Mouse (Mus musculus) limb, embryonic 13.5 days (tissue): ENCODE results near the gene Gm28778. TPM values are rescaled to one million over a fixed set of nuclear protein-coding genes. Genes with fewer than 3 reads are reported as not detected.
"Not testable (repeated sequence)": the region's sequence is repeated elsewhere in the genome, so short reads cannot be mapped to it uniquely, and the experiment has no call there.

Experiments used
- ATAC-seq: fragments of 200-750 bp; cut with Nextera tagmentation; 2 replicates; pipeline ENCODE4 v1.8.0; 2017; ENCODE audit warnings: low read depth, moderate number of reproducible peaks, moderate TSS enrichment; ENCODE audit not compliant: low FRiP score
- H3K27ac ChIP-seq: fragments of 300-500 bp; sonication (generic); 2 replicates; pipeline ENCODE4 v1.5.1; 2015; ENCODE audit warnings: inconsistent platforms, mild to moderate bottlenecking, moderate library complexity
- H3K27me3 ChIP-seq: fragments of 300-500 bp; sonication (generic); 2 replicates; pipeline ENCODE4 v1.6.1; 2015; ENCODE audit warnings: mild to moderate bottlenecking, inconsistent platforms
- H3K36me3 ChIP-seq: fragments of 300-500 bp; sonication (generic); 2 replicates; pipeline ENCODE4 v1.6.1; 2015; ENCODE audit warnings: inconsistent platforms, mild to moderate bottlenecking, moderate library complexity
- H3K4me1 ChIP-seq: fragments of 300-500 bp; sonication (generic); 2 replicates; pipeline ENCODE4 v1.6.1; 2015; ENCODE audit warnings: inconsistent platforms
- H3K4me2 ChIP-seq: fragments of 300-500 bp; sonication (generic); replicated peaks from 2 replicates; pipeline ENCODE4 v1.6.1; 2015; ENCODE audit warnings: inconsistent platforms, mild to moderate bottlenecking, moderate library complexity
- H3K4me3 ChIP-seq: fragments of 300-500 bp; sonication (generic); 2 replicates; pipeline ENCODE4 v1.5.1; 2015; ENCODE audit warnings: moderate library complexity, mild to moderate bottlenecking, inconsistent platforms
- H3K9ac ChIP-seq: fragments of 300-500 bp; sonication (generic); 2 replicates; pipeline ENCODE4 v1.6.1; 2015; ENCODE audit warnings: mild to moderate bottlenecking, inconsistent platforms
- H3K9me3 ChIP-seq: fragments of 300-500 bp; sonication (generic); 2 replicates; pipeline ENCODE4 v1.6.1; 2016; ENCODE audit warnings: inconsistent platforms
- WGBS: fragments of 180-500 bp; shearing (Covaris S2); methylation state at CpG from one replicate; pipeline ENCODE4 v1.1.7; 2015; 5-methylcytosine and 5-hydroxymethylcytosine counted together
- polyA plus RNA-seq: library from polyadenylated mRNA; unstranded; fragments of >200 nt; fragmentation: Nextera tagmentation; extraction: Ambion mirVana; gene quantifications from 2 replicates; pipeline ENCODE4 v1.2.1, GENCODE M21; 2015

The Gm28778 gene
- polyA plus RNA-seq: not detected in 2 replicates

GRCm38 (mm10) chr1:53296581-53297383 lies at the start of gene Gm28778, which contains the start of the genes Pms1 and Ormdl1:
Gene Gm28778, plus strand, starts transcription at chr1:53297111.
Gene Pms1, minus strand, starts transcription at chr1:53297018.
Gene Ormdl1, plus strand, starts transcription at chr1:53297095.
- Histone ChIP-seq H3K9me3 (no peaks in the 10 kb centered on the region), H3K4me1 (peaks cover 13% of the 10 kb centered on the region), H3K9ac (peak within 1 kb of the TSS; percentile 91), H3K36me3 (peaks cover 11% of the 10 kb centered on the region), H3K4me2 (peak within 1 kb of the TSS; percentile 65), H3K27me3 (no peaks in the 10 kb centered on the region), H3K4me3 (peak within 1 kb of the TSS; percentile 78), H3K27ac (peak within 1 kb of the TSS; percentile 86)
- peak; percentile 100 for ATAC-seq
- WGBS: under 1% methylated on average over 66 of the region's 66 CpGs

DNA sequence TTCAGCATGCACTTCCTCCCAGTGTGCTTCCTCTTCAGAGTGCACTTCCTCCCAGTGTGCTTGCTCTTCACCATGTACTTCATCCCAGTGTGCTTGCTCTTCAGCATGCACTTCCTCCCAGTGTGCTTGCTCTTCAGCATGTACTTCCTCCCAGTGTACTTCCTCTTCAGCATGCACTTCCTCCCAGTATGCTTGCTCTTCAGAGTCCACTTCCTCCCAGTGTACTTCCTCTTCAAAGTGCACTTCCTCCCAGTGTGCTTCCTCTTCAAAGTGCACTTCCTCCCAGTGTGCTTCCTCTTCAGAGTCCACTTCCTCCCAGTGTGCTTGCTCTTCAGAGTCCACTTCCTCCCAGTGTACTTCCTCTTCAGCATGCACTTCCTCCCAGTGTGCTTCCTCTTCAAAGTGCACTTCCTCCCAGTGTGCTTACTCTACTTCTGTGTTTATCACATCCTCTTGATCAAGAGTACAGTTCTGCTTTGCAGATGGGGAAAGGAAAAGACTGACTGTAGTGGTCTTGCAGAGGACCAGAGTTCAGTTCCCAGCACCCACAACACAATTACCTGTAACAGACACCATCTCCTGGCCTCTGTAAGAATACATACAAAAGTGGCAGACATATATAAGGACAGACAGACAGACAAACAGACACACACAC lies 31.8 kb upstream of the Gm28778 start:
- not testable (repeated sequence) for H3K4me3 ChIP-seq, H3K9ac ChIP-seq, ATAC-seq, H3K4me1 ChIP-seq, H3K27me3 ChIP-seq, H3K9me3 ChIP-seq, H3K4me2 ChIP-seq, H3K27ac ChIP-seq
- H3K36me3 ChIP-seq: peaks cover 13% of the 10 kb centered on the region

- no peaks in the 10 kb centered on the region for H3K4me1 ChIP-seq
- H3K4me2 ChIP-seq: no peak overlapping the region
- no peak overlapping the region for H3K4me3 ChIP-seq
- H3K27me3 ChIP-seq: no peaks in the 10 kb centered on the region
- H3K9me3 ChIP-seq: peaks cover 4% of the 10 kb centered on the region; the same call in 1 of the 2 replicates
- WGBS: 86% methylated on average over 3 of the region's 3 CpGs
- H3K27ac ChIP-seq: no peak overlapping the region
- H3K9ac ChIP-seq: no peak overlapping the region
- no peak for ATAC-seq
- H3K36me3 ChIP-seq: peaks cover 9% of the 10 kb centered on the region
Observed at GRCm38 (mm10) chr1:53269901-53270300, 27.0 kb upstream of the Gm28778 start.

DNA sequence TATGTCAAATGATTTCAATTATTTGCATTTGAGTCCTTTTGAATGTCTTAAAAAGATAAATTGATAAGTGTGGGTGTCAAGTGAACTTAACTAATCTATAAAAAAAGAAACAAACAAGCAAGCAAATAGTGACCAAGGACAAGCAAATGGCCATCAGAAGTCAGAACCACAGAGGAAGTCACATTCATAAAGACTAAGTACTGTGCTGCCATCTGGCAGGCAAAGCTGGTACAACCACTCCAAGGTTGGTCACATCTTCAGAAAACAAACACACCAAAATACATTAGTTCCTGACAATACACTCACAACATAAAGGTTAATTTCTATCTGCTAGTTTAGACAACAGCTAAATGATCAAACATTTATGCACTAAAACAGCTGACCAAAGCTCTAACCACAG lies 24.3 kb upstream of the Gm28778 start:
- Histone ChIP-seq H3K36me3 (peaks cover under 1% of the 10 kb centered on the region; the same call in 1 of the 2 replicates), H3K27ac (no peak overlapping the region), H3K4me2 (no peak overlapping the region), H3K27me3 (no peaks in the 10 kb centered on the region), H3K4me1 (no peaks in the 10 kb centered on the region), H3K4me3 (no peak overlapping the region), H3K9me3 (no peaks in the 10 kb centered on the region), H3K9ac (no peak overlapping the region)
- ATAC-seq: no peak

DNA sequence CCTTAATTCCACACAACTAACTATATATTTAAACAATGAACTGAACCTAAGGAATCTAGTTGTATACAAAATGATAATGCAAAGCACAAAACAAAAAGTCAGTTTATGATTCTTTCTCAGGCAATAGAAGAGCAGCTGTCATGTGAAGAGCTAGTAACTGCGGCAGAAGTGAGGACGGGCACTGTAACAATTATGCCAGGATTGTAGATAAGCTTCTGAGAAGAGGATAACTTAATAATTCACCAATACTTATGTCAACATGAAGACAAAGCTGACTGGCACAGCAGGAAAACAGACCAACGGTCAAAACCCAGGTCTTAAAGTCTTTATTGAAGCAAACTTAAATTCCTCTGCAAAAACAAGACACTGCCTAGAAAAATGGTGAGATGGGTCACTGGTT lies 5.7 kb upstream of the Gm28778 start:
- Histone ChIP-seq H3K27ac (no peak overlapping the region), H3K9me3 (0 out of 2 replicates have a peak, but pooled peaks cover 3% of the 10 kb centered on the region), H3K4me2 (no peak overlapping the region), H3K9ac (no peak overlapping the region), H3K36me3 (peaks cover 2% of the 10 kb centered on the region; the same call in 1 of the 2 replicates), H3K4me1 (peaks cover 4% of the 10 kb centered on the region; the same call in 1 of the 2 replicates), H3K4me3 (no peak overlapping the region), H3K27me3 (no peaks in the 10 kb centered on the region)
- no peak for ATAC-seq
- WGBS: 85% methylated on average over 3 of the region's 3 CpGs

DNA sequence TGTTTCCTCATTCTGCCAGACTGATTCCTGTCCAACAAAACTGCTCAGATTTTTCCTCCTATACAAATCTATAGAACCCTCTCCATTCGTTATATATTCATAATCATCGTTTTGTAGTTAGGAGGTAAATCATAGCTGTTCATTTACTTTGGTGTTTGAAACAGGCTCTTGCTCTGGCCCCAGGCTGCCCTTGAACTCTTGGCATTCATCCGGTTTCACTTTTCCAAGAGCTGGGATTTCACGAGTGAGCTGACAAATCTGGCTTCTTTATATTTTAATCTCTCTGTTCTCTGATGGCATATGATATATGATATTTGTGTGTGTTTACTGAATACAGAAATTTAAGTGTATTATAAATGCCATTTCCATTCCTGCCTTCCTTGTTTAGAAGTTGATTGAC lies 3.6 kb downstream of the Gm28778 start:
- Histone ChIP-seq H3K4me2 (no peak overlapping the region), H3K27me3 (no peaks in the 10 kb centered on the region), H3K4me1 (peaks cover 13% of the 10 kb centered on the region), H3K9ac (no peak overlapping the region), H3K9me3 (no peaks in the 10 kb centered on the region), H3K4me3 (no peak overlapping the region), H3K27ac (no peak overlapping the region), H3K36me3 (peaks cover 9% of the 10 kb centered on the region)
- ATAC-seq: no peak
- 79% methylated on average over 4 of the region's 4 CpGs for WGBS

- Histone ChIP-seq H3K36me3 (peaks cover 14% of the 10 kb centered on the region), H3K4me1 (no peaks in the 10 kb centered on the region), H3K4me3 (peak within 1 kb of the TSS; percentile 58), H3K9ac (peak within 1 kb of the TSS; percentile 73), H3K27ac (peak within 1 kb of the TSS; percentile 76), H3K9me3 (no peaks in the 10 kb centered on the region), H3K27me3 (no peaks in the 10 kb centered on the region), H3K4me2 (peak within 1 kb of the TSS; percentile 68)
- peak; percentile 96 for ATAC-seq
- whole genome bisulfite sequencing: 3% methylated on average over 27 of the region's 27 CpGs
Observed at GRCm38 (mm10) chr1:53312989-53313967, 16.4 kb downstream of the Gm28778 start, which contains the start of gene Osgepl1. Gene Osgepl1, plus strand, starts transcription at chr1:53313624.

DNA sequence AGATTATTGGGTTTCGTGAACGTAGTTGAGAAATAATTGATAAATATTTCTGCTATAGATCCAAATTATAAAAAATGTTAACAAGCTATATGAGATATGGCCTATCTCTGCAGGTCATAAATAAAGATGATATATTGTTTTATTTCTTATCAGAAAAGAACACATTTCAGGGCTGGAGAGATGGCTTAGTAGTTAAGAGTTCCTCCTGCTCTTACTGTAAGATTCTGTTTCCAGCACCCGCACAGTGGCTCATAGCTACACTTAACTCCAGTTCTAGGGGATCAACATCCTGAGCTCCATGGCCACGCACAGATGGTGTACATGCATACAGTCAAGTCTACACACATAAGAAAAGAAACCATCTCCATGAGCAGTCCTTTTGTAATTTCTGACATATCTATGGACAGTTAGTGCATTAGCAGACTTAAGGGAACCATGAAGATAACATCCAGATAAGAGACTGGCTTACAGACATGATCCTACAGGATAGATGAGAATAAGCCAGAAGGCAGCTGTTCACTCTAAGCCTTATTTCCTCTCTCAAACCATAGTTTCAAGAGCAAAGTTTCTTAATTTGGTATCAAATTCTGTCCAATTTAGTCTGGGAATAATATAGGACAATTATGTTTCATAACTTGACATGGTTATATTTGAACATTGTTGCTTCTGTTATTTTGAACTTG lies 24.9 kb downstream of the Gm28778 start:
- Histone ChIP-seq H3K27ac (no peak overlapping the region), H3K9me3 (no peaks in the 10 kb centered on the region), H3K4me2 (no peak overlapping the region), H3K36me3 (peaks cover 20% of the 10 kb centered on the region), H3K9ac (no peak overlapping the region), H3K4me3 (no peak overlapping the region), H3K4me1 (no peaks in the 10 kb centered on the region), H3K27me3 (no peaks in the 10 kb centered on the region)
- no peak for ATAC-seq
- WGBS: 93% methylated on average over 4 of the region's 4 CpGs

DNA sequence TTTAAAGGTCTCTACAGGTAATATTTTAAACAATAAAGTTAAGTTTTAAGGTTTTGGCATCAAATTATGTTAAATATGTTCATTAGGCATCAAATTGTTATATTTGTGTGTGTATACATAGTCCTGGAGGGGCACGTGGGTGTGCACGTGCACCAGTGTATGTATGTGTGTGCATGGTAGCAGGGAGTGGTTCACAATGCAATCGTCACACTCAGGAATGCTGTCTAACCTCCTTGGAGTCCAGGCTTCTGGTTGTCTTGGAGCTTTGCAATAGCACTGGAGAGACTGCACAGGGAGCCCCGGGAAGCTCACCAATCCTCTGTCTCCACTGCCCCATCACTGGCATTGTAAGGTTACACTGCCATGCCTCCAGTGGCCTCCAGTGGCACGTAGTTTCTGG lies 26.3 kb downstream of the Gm28778 start:
- Histone ChIP-seq H3K9ac (no peak overlapping the region), H3K4me2 (no peak overlapping the region), H3K4me1 (no peaks in the 10 kb centered on the region), H3K36me3 (peaks cover 12% of the 10 kb centered on the region), H3K27me3 (no peaks in the 10 kb centered on the region), H3K4me3 (no peak overlapping the region), H3K27ac (no peak overlapping the region), H3K9me3 (no peaks in the 10 kb centered on the region)
- WGBS: 92% methylated on average over 5 of the region's 5 CpGs
- no peak for ATAC-seq

- 95% methylated on average over 1 of the region's 1 CpGs for WGBS
- H3K9me3 ChIP-seq: no peaks in the 10 kb centered on the region
- no peak overlapping the region for H3K4me2 ChIP-seq
- H3K4me3 ChIP-seq: no peak overlapping the region
- no peak for ATAC-seq
- peaks cover 7% of the 10 kb centered on the region for H3K36me3 ChIP-seq
- no peak overlapping the region for H3K27ac ChIP-seq
- H3K4me1 ChIP-seq: no peaks in the 10 kb centered on the region
- no peaks in the 10 kb centered on the region for H3K27me3 ChIP-seq
- H3K9ac ChIP-seq: no peak overlapping the region
Observed at GRCm38 (mm10) chr1:53324277-53324676, 27.4 kb downstream of the Gm28778 start.

DNA sequence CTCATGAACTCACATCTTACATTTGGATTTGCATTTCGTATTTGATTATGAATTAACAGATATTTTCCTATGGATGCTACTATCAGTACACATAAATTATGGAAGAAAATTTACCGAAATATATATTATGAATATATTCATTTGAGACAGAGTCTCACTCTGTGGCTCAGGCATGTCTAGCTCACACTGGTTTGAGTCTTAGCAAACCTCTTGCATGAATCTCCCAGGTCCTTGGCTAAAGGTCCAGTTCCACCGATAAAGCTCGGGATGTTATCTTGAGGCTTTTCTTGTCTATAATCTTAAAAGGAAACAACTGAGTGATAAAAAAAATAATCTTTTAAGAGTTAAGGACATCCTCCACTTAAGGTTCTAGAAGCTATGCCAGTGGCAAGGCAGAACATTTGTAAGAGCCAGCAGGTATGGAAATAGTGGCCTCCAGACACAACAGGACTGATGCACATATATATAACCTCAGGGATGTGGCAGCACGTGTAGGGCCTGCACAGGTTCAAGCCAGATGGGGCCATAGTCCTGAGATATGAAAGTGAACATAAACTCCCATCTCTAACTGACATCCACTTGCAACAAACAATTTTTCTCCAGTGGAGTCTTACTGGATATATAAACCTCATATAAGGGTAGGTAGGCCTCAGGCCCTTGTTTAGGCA lies 28.1 kb downstream of the Gm28778 start:
- Histone ChIP-seq H3K9me3 (no peaks in the 10 kb centered on the region), H3K27ac (no peak overlapping the region), H3K9ac (no peak overlapping the region), H3K27me3 (no peaks in the 10 kb centered on the region), H3K4me2 (no peak overlapping the region), H3K36me3 (peaks cover 7% of the 10 kb centered on the region), H3K4me3 (no peak overlapping the region), H3K4me1 (no peaks in the 10 kb centered on the region)
- WGBS: 92% methylated on average over 5 of the region's 5 CpGs
- ATAC-seq: no peak
